Mouse (Mus musculus) myocyte (in vitro differentiated cells): ENCODE data around the gene Samm50.

ENCODE experiments used
- E2F4 ChIP-seq: IDR thresholded peaks from one replicate; pipeline ENCODE4 v1.6.1; 2011; ENCODE audit warnings: mild to moderate bottlenecking, control low read depth, moderate library complexity; ENCODE audit not compliant: insufficient read depth
- MAX ChIP-seq: IDR thresholded peaks from one replicate; pipeline ENCODE4 v1.6.1; 2011; ENCODE audit warnings: low read depth, mild to moderate bottlenecking, control low read depth
- MYOD1 ChIP-seq, 3 experiments: IDR thresholded peaks; one replicate each; pipeline ENCODE4 v1.6.1; 2011; ENCODE audit warnings: control low read depth in 2 of 3, low read depth in 2 of 3, mild to moderate bottlenecking in 2 of 3, moderate library complexity in 1 of 3; ENCODE audit not compliant: insufficient read length in 2 of 3, control insufficient read depth in 1 of 3
- POLR2A ChIP-seq: IDR thresholded peaks from one replicate; pipeline ENCODE4 v1.6.1; 2011; ENCODE audit warnings: low read depth, mild to moderate bottlenecking, control low read depth, moderate library complexity; ENCODE audit not compliant: insufficient read length
- POLR2AphosphoS2 ChIP-seq: IDR thresholded peaks from one replicate; pipeline ENCODE4 v1.6.1; 2011; ENCODE audit warnings: low read depth, control low read depth; ENCODE audit not compliant: insufficient read length
- TCF12 ChIP-seq: IDR thresholded peaks from one replicate; pipeline ENCODE4 v1.6.1; 2011; ENCODE audit warnings: mild to moderate bottlenecking, control low read depth; ENCODE audit not compliant: poor library complexity, insufficient read depth, severe bottlenecking

DNA sequence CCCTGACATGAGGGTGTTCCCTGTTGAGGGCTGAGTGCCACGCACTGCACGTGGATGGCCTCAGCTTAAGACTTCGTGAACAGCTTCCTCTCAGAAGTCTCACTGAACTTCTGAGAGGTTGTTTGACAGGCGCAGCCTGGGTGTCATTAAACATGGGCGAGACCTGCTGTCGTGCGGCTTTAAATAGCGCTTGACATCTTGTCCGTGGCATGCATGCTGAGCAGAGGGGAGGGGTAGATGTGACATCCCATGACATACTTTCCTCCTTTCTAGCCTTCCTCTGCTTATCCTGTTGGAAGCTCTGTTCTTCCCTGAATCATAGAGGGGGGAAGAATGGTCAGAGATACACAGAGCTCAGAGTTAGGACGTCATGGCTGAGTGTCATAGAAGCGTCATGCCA, 61.7 kb downstream of the Samm50 start:
- TF ChIP-seq TCF12, result peak; percentile 30
- TF ChIP-seq POLR2A, result peak; percentile 18
- TF ChIP-seq MYOD1 (IDR thresholded peaks at IDR 0.05; ENCODE audit: control insufficient read depth in 1 of 3, insufficient read length in 2 of 3, low read depth in 2 of 3), result peak; percentile 58 to 96 (median 85)
- no peak for TF ChIP-seq MAX
- TF ChIP-seq POLR2AphosphoS2, result peak; percentile 35
- no peak for TF ChIP-seq E2F4
